Mouse (Mus musculus) CH12.LX (cell line): ENCODE measurements around the gene Mettl7a2.

ENCODE experiments used
- CTCF ChIP-seq, 2 experiments: IDR thresholded peaks in 1 of 2; conservative IDR thresholded peaks in 1 of 2; 2 replicates each; pipeline ENCODE4 v1.5.1; 2011 to 2012; ENCODE audit warnings: low read depth in 2 of 2, low read length in 2 of 2, improper control_type of control experiment in 1 of 2, inconsistent platforms in 1 of 2, mild to moderate bottlenecking in 1 of 2, moderate library complexity in 1 of 2
- EP300 ChIP-seq: IDR thresholded peaks from 2 replicates; pipeline ENCODE4 v1.6.1; 2011; ENCODE audit warnings: low read length, improper control_type of control experiment
- HCFC1 ChIP-seq: IDR thresholded peaks from 2 replicates; pipeline ENCODE4 v1.6.1; 2012; ENCODE audit warnings: low read depth, mild to moderate bottlenecking, inconsistent platforms, low read length, improper control_type of control experiment
- JUN ChIP-seq: IDR thresholded peaks from 2 replicates; pipeline ENCODE4 v1.6.1; 2011; ENCODE audit warnings: low read depth, mild to moderate bottlenecking, low read length, improper control_type of control experiment, moderate library complexity; ENCODE audit not compliant: insufficient read depth
- MAFK ChIP-seq: IDR thresholded peaks from 2 replicates; pipeline ENCODE4 v1.6.1; 2011; ENCODE audit warnings: low read length, improper control_type of control experiment; ENCODE audit not compliant: insufficient replicate concordance
- MYC ChIP-seq: IDR thresholded peaks from 2 replicates; pipeline ENCODE4 v1.6.1; 2011; ENCODE audit warnings: low read depth, mild to moderate bottlenecking, improper control_type of control experiment, low read length
- POLR2A ChIP-seq: IDR thresholded peaks from 2 replicates; pipeline ENCODE4 v1.6.1; 2011; ENCODE audit warnings: low read depth, mild to moderate bottlenecking, improper control_type of control experiment, low read length
- RAD21 ChIP-seq: IDR thresholded peaks from 2 replicates; pipeline ENCODE4 v1.6.1; 2011; ENCODE audit warnings: low read depth, mild to moderate bottlenecking, low read length, improper control_type of control experiment, moderate library complexity
- TCF12 ChIP-seq: IDR thresholded peaks from 2 replicates; pipeline ENCODE4 v1.6.1; 2014; ENCODE audit warnings: low read depth, mild to moderate bottlenecking, inconsistent platforms, low read length, improper control_type of control experiment
- USF1 ChIP-seq: IDR thresholded peaks from 2 replicates; pipeline ENCODE4 v1.6.1; 2014; ENCODE audit warnings: low read depth, mild to moderate bottlenecking, inconsistent platforms, low read length, improper control_type of control experiment
- ZC3H11A ChIP-seq: IDR thresholded peaks from 2 replicates; pipeline ENCODE4 v1.6.1; 2012; ENCODE audit warnings: low read depth, mild to moderate bottlenecking, inconsistent platforms, low read length, improper control_type of control experiment
- ZKSCAN1 ChIP-seq: IDR thresholded peaks from 2 replicates; pipeline ENCODE4 v1.6.1; 2012; ENCODE audit warnings: low read depth, inconsistent platforms, low read length, improper control_type of control experiment, borderline replicate concordance
- ZMIZ1 ChIP-seq: IDR thresholded peaks from 2 replicates; pipeline ENCODE4 v1.6.1; 2012; ENCODE audit warnings: low read depth, mild to moderate bottlenecking, inconsistent platforms, low read length, improper control_type of control experiment

DNA sequence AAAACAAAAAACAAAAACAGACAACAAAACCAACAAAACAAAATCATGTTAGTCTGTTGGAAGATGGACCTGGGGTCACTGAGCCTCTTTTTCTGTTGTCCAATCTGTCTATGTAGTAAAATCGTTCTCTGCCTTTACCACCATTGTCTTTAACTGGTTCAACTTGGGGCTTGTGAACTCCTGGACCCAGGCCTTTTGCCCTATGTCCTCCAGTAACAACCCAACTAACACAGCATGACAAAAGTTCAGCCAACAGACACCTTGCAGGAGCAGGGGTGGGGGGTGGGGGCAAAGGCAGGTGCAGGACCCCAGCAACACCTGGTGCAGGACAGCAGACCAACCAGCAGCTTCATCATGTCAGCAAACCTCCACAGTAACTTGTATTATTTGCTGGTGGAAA is 33.1 kb upstream of the Mettl7a2 start:
- no peak for TF ChIP-seq CTCF (conservative IDR thresholded peaks at IDR 0.05 in 1 of 2, IDR thresholded peaks at IDR 0.05 in 1 of 2; ENCODE audit: low read depth in 2 of 2, low read length in 2 of 2)
- no peak for TF ChIP-seq EP300
- no peak for TF ChIP-seq POLR2A
- TF ChIP-seq JUN, result no peak
- no peak for TF ChIP-seq ZKSCAN1
- no peak for TF ChIP-seq TCF12
- TF ChIP-seq MYC, result no peak
- TF ChIP-seq ZC3H11A, result no peak
- TF ChIP-seq ZMIZ1, result no peak
- no peak for TF ChIP-seq MAFK
- TF ChIP-seq USF1, result no peak
- no peak for TF ChIP-seq RAD21
- no peak for TF ChIP-seq HCFC1
